Mouse (Mus musculus): Measurements from ENCODE around the gene Ano2. TPM values are rescaled to one million over a fixed set of nuclear protein-coding genes. Genes with fewer than 3 reads are reported as not detected.
A peak's percentile ranks its signal among the peaks of the same experiment; 100 is the strongest.

Gene Ano2
- polyA plus RNA-seq, 1 experiment from 2014 or later = 0.35 TPM

GRCm38 (mm10) chr6:125973551-125973950 lies 283.3 kb downstream of the Ano2 start:
- DNase-seq (ENCODE audit: low spot score) (no peak), ATAC-seq (ENCODE audit: insufficient number of reproducible peaks, low FRiP score, low TSS enrichment, low read depth) (no peak)
- no peaks in the 10 kb centered on the region for H3K36me3 ChIP-seq (ENCODE audit: control insufficient read depth, insufficient read depth, low read length)
- no peaks in the 10 kb centered on the region for H3K27me3 ChIP-seq (ENCODE audit: control insufficient read depth, insufficient read depth, low read length)
- no peak overlapping the region for H3K27ac ChIP-seq (replicated peaks; ENCODE audit: low read depth, low read length)
- H3K9me3 ChIP-seq (ENCODE audit: control insufficient read depth, low read length) = no peaks in the 10 kb centered on the region
- no peak overlapping the region for H3K9ac ChIP-seq (ENCODE audit: low read length)
- H3K4me1 ChIP-seq (ENCODE audit: control insufficient read depth, insufficient read depth, low read length) = peaks cover 10% of the 10 kb centered on the region
- H3K4me3 ChIP-seq (ENCODE audit: low read depth, low read length) = no peak overlapping the region
- no peak overlapping the region for H3K4me2 ChIP-seq (ENCODE audit: low read depth, severe bottlenecking)

- WGBS = 20% methylated on average over 15 of the region's 15 CpGs
- ATAC-seq (ENCODE audit: insufficient number of reproducible peaks, low FRiP score, low TSS enrichment, low read depth) (no peak), DNase-seq (ENCODE audit: low spot score) (peak; percentile 48)
- H3K4me3 ChIP-seq (ENCODE audit: low read depth, low read length) = no peak overlapping the region
- no peak overlapping the region; the same call in 1 of the 2 replicates for H3K9ac ChIP-seq (ENCODE audit: low read length)
- no peaks in the 10 kb centered on the region for H3K27me3 ChIP-seq (ENCODE audit: control insufficient read depth, insufficient read depth, low read length)
- peak overlapping the region; percentile 8; the same call in 1 of the 2 replicates for H3K4me2 ChIP-seq (ENCODE audit: low read depth, severe bottlenecking)
- H3K4me1 ChIP-seq (ENCODE audit: control insufficient read depth, insufficient read depth, low read length) = peaks cover 10% of the 10 kb centered on the region
- no peaks in the 10 kb centered on the region for H3K9me3 ChIP-seq (ENCODE audit: control insufficient read depth, low read length)
- no peaks in the 10 kb centered on the region for H3K36me3 ChIP-seq (ENCODE audit: control insufficient read depth, insufficient read depth, low read length)
- H3K27ac ChIP-seq (replicated peaks; ENCODE audit: low read depth, low read length) = no peak overlapping the region
Observed at GRCm38 (mm10) chr6:125975788-125976465, 285.7 kb downstream of the Ano2 start.

- peaks cover 10% of the 10 kb centered on the region for H3K4me1 ChIP-seq (ENCODE audit: control insufficient read depth, insufficient read depth, low read length)
- 94% methylated on average over 5 of the region's 5 CpGs for WGBS
- no peaks in the 10 kb centered on the region for H3K36me3 ChIP-seq (ENCODE audit: control insufficient read depth, insufficient read depth, low read length)
- H3K27me3 ChIP-seq (ENCODE audit: control insufficient read depth, insufficient read depth, low read length) = no peaks in the 10 kb centered on the region
- H3K9me3 ChIP-seq (ENCODE audit: control insufficient read depth, low read length) = no peaks in the 10 kb centered on the region
- no peak overlapping the region for H3K9ac ChIP-seq (ENCODE audit: low read length)
- no peak overlapping the region for H3K27ac ChIP-seq (replicated peaks; ENCODE audit: low read depth, low read length)
- no peak overlapping the region for H3K4me2 ChIP-seq (ENCODE audit: low read depth, severe bottlenecking)
- no peak overlapping the region for H3K4me3 ChIP-seq (ENCODE audit: low read depth, low read length)
- no peak for ATAC-seq (ENCODE audit: insufficient number of reproducible peaks, low FRiP score, low TSS enrichment, low read depth)
- no peak for DNase-seq (ENCODE audit: low spot score)
Observed at GRCm38 (mm10) chr6:125979601-125980000, 289.4 kb downstream of the Ano2 start.

- Histone ChIP-seq H3K4me1 (ENCODE audit: control insufficient read depth, insufficient read depth, low read length) (no peaks in the 10 kb centered on the region), H3K4me3 (ENCODE audit: low read depth, low read length) (no peak overlapping the region), H3K9me3 (ENCODE audit: control insufficient read depth, low read length) (no peaks in the 10 kb centered on the region), H3K36me3 (ENCODE audit: control insufficient read depth, insufficient read depth, low read length) (no peaks in the 10 kb centered on the region), H3K9ac (ENCODE audit: low read length) (no peak overlapping the region), H3K4me2 (ENCODE audit: low read depth, severe bottlenecking) (no peak overlapping the region), H3K27me3 (ENCODE audit: control insufficient read depth, insufficient read depth, low read length) (no peaks in the 10 kb centered on the region), H3K27ac (replicated peaks; ENCODE audit: low read depth, low read length) (no peak overlapping the region)
- ATAC-seq (ENCODE audit: insufficient number of reproducible peaks, low FRiP score, low TSS enrichment, low read depth) = no peak
- no peak for DNase-seq (ENCODE audit: low spot score)
- WGBS = 90% methylated on average over 4 of the region's 4 CpGs
Observed at GRCm38 (mm10) chr6:125984050-125984449, 293.8 kb downstream of the Ano2 start.

- Histone ChIP-seq H3K4me2 (ENCODE audit: low read depth, severe bottlenecking) (no peak overlapping the region), H3K4me3 (ENCODE audit: low read depth, low read length) (no peak overlapping the region), H3K9me3 (ENCODE audit: control insufficient read depth, low read length) (no peaks in the 10 kb centered on the region), H3K27me3 (ENCODE audit: control insufficient read depth, insufficient read depth, low read length) (no peaks in the 10 kb centered on the region), H3K4me1 (ENCODE audit: control insufficient read depth, insufficient read depth, low read length) (no peaks in the 10 kb centered on the region), H3K36me3 (ENCODE audit: control insufficient read depth, insufficient read depth, low read length) (no peaks in the 10 kb centered on the region), H3K27ac (replicated peaks; ENCODE audit: low read depth, low read length) (no peak overlapping the region), H3K9ac (ENCODE audit: low read length) (no peak overlapping the region)
- DNase-seq (ENCODE audit: low spot score) = no peak
- no peak for ATAC-seq (ENCODE audit: insufficient number of reproducible peaks, low FRiP score, low TSS enrichment, low read depth)
- WGBS = 45% methylated on average over 6 of the region's 6 CpGs
Observed at GRCm38 (mm10) chr6:125992731-125993130, 302.5 kb downstream of the Ano2 start.

GRCm38 (mm10) chr6:126001797-126002196 lies 311.6 kb downstream of the Ano2 start:
- ATAC-seq (ENCODE audit: insufficient number of reproducible peaks, low FRiP score, low TSS enrichment, low read depth) = peak; percentile 84
- peaks cover 23% of the 10 kb centered on the region for H3K4me1 ChIP-seq (ENCODE audit: control insufficient read depth, insufficient read depth, low read length)
- no peak overlapping the region for H3K4me2 ChIP-seq (ENCODE audit: low read depth, severe bottlenecking)
- 4% methylated on average over 2 of the region's 2 CpGs for WGBS
- peak overlapping the region; percentile 90 for H3K27ac ChIP-seq (replicated peaks; ENCODE audit: low read depth, low read length)
- H3K27me3 ChIP-seq (ENCODE audit: control insufficient read depth, insufficient read depth, low read length) = no peaks in the 10 kb centered on the region
- H3K9ac ChIP-seq (ENCODE audit: low read length) = no peak overlapping the region
- no peaks in the 10 kb centered on the region for H3K9me3 ChIP-seq (ENCODE audit: control insufficient read depth, low read length)
- H3K4me3 ChIP-seq (ENCODE audit: low read depth, low read length) = no peak overlapping the region
- H3K36me3 ChIP-seq (ENCODE audit: control insufficient read depth, insufficient read depth, low read length) = no peaks in the 10 kb centered on the region
- peak; percentile 78 for DNase-seq (ENCODE audit: low spot score)

GRCm38 (mm10) chr6:126003002-126003742 lies 313.0 kb downstream of the Ano2 start:
- WGBS = 6% methylated on average over 4 of the region's 4 CpGs
- peak overlapping the region; percentile 90 for H3K27ac ChIP-seq (replicated peaks; ENCODE audit: low read depth, low read length)
- peaks cover 23% of the 10 kb centered on the region for H3K4me1 ChIP-seq (ENCODE audit: control insufficient read depth, insufficient read depth, low read length)
- no peak overlapping the region for H3K4me2 ChIP-seq (ENCODE audit: low read depth, severe bottlenecking)
- H3K27me3 ChIP-seq (ENCODE audit: control insufficient read depth, insufficient read depth, low read length) = no peaks in the 10 kb centered on the region
- DNase-seq (ENCODE audit: low spot score) (peak; percentile 78), ATAC-seq (ENCODE audit: insufficient number of reproducible peaks, low FRiP score, low TSS enrichment, low read depth) (peak; percentile 82)
- H3K4me3 ChIP-seq (ENCODE audit: low read depth, low read length) = no peak overlapping the region
- peak overlapping the region; percentile 37 for H3K9ac ChIP-seq (ENCODE audit: low read length)
- H3K9me3 ChIP-seq (ENCODE audit: control insufficient read depth, low read length) = no peaks in the 10 kb centered on the region
- no peaks in the 10 kb centered on the region for H3K36me3 ChIP-seq (ENCODE audit: control insufficient read depth, insufficient read depth, low read length)

- Histone ChIP-seq H3K36me3 (ENCODE audit: control insufficient read depth, insufficient read depth, low read length) (no peaks in the 10 kb centered on the region), H3K27me3 (ENCODE audit: control insufficient read depth, insufficient read depth, low read length) (no peaks in the 10 kb centered on the region), H3K27ac (replicated peaks; ENCODE audit: low read depth, low read length) (no peak overlapping the region), H3K9me3 (ENCODE audit: control insufficient read depth, low read length) (no peaks in the 10 kb centered on the region), H3K9ac (ENCODE audit: low read length) (no peak overlapping the region), H3K4me2 (ENCODE audit: low read depth, severe bottlenecking) (no peak overlapping the region), H3K4me1 (ENCODE audit: control insufficient read depth, insufficient read depth, low read length) (peaks cover 29% of the 10 kb centered on the region), H3K4me3 (ENCODE audit: low read depth, low read length) (no peak overlapping the region)
- no peak for ATAC-seq (ENCODE audit: insufficient number of reproducible peaks, low FRiP score, low TSS enrichment, low read depth)
- WGBS = 89% methylated on average over 6 of the region's 6 CpGs
- DNase-seq (ENCODE audit: low spot score) = no peak
Observed at GRCm38 (mm10) chr6:126006647-126007046, 316.4 kb downstream of the Ano2 start.

All from limb, embryonic 11.5 days (tissue).